Mouse (Mus musculus): ENCODE measurements at regions not wholly inside any gene's neighbourhood (a gene's known extent, or its start where the extent isn't known, plus 50 kb on each side); places are given as distances from the start of the nearest gene placed in this dataset.

GRCm38 (mm10) chr9:49964666-49965065, 165.9 kb upstream of the Ncam1 start:
- Histone ChIP-seq H3K4me3 (ENCODE audit: insufficient read depth in 1 of 2, low read depth in 1 of 2, low read length in 2 of 2, poor library complexity in 1 of 2, severe bottlenecking in 1 of 2) (no peak overlapping the region), H3K27ac (ENCODE audit: insufficient read depth, low read depth, low read length, poor library complexity, severe bottlenecking) (no peak overlapping the region)
- TF ChIP-seq MAFK (IDR thresholded peaks at IDR 0.05; ENCODE audit: insufficient read depth, low read depth, low read length) (no peak), CHD2 (IDR thresholded peaks at IDR 0.05; ENCODE audit: low read depth, low read length) (no peak), ZC3H11A (IDR thresholded peaks at IDR 0.05; ENCODE audit: borderline replicate concordance, low read depth, low read length) (no peak), HCFC1 (IDR thresholded peaks at IDR 0.05; ENCODE audit: borderline replicate concordance, insufficient read depth, low read length) (no peak), ZNF384 (IDR thresholded peaks at IDR 0.05; ENCODE audit: low read depth, low read length) (no peak)

GRCm38 (mm10) chr9:49962561-49963071, 163.9 kb upstream of the Ncam1 start:
- H3K27ac ChIP-seq (ENCODE audit: insufficient read depth, low read depth, low read length, poor library complexity, severe bottlenecking) = peak overlapping the region; percentile 35; the same call in 1 of the 2 replicates
- H3K4me1 ChIP-seq (ENCODE audit: control insufficient read depth in 2 of 2, insufficient read depth in 2 of 2, low read length in 2 of 2, poor library complexity in 1 of 2) = peaks cover 9 to 17% of the 10 kb centered on the region in 2 experiments; a peak in 3 of 4 replicates
- no peak overlapping the region for H3K4me3 ChIP-seq (ENCODE audit: insufficient read depth in 1 of 2, low read depth in 1 of 2, low read length in 2 of 2, poor library complexity in 1 of 2, severe bottlenecking in 1 of 2)
- H3K9me3 ChIP-seq (ENCODE audit: control insufficient read depth, insufficient read depth, low read depth, low read length) = no peaks in the 10 kb centered on the region
- in situ Hi-C loops (cut with MboI; ENCODE audit: low sequenced_read_pairs in 2 of 2, unreplicated experiment in 2 of 2) = no loop called here
- DNase-seq (ENCODE audit: low read depth, low spot score) = no peak
- H3K9ac ChIP-seq (ENCODE audit: insufficient read depth, low read depth, low read length, poor library complexity, severe bottlenecking) = no peak overlapping the region
- TF ChIP-seq ZC3H11A (IDR thresholded peaks at IDR 0.05; ENCODE audit: borderline replicate concordance, low read depth, low read length) = no peak
- no peak for TF ChIP-seq CHD2 (IDR thresholded peaks at IDR 0.05; ENCODE audit: low read depth, low read length)
- TF ChIP-seq MAFK (IDR thresholded peaks at IDR 0.05; ENCODE audit: insufficient read depth, low read depth, low read length) = no peak
- no peak for TF ChIP-seq ZNF384 (IDR thresholded peaks at IDR 0.05; ENCODE audit: low read depth, low read length)
- no peak for TF ChIP-seq HCFC1 (IDR thresholded peaks at IDR 0.05; ENCODE audit: borderline replicate concordance, insufficient read depth, low read length)
- no peaks in the 10 kb centered on the region for H3K36me3 ChIP-seq (ENCODE audit: control insufficient read depth, insufficient read depth, low read length, poor library complexity, severe bottlenecking)

More at GRCm38 (mm10) chr9:49964666-49965065, 165.9 kb upstream of the Ncam1 start:
- DNase-seq (ENCODE audit: low read depth, low spot score) = no peak
- Histone ChIP-seq H3K9ac (ENCODE audit: insufficient read depth, low read depth, low read length, poor library complexity, severe bottlenecking) (no peak overlapping the region), H3K4me1 (ENCODE audit: control insufficient read depth in 2 of 2, insufficient read depth in 2 of 2, low read length in 2 of 2, poor library complexity in 1 of 2) (peaks cover 9 to 17% of the 10 kb centered on the region in 2 experiments; a peak in 3 of 4 replicates), H3K9me3 (ENCODE audit: control insufficient read depth, insufficient read depth, low read depth, low read length) (no peaks in the 10 kb centered on the region), H3K36me3 (ENCODE audit: control insufficient read depth, insufficient read depth, low read length, poor library complexity, severe bottlenecking) (no peaks in the 10 kb centered on the region)
- in situ Hi-C loops (cut with MboI; ENCODE audit: low sequenced_read_pairs in 2 of 2, unreplicated experiment in 2 of 2) = no loop called here

DNA sequence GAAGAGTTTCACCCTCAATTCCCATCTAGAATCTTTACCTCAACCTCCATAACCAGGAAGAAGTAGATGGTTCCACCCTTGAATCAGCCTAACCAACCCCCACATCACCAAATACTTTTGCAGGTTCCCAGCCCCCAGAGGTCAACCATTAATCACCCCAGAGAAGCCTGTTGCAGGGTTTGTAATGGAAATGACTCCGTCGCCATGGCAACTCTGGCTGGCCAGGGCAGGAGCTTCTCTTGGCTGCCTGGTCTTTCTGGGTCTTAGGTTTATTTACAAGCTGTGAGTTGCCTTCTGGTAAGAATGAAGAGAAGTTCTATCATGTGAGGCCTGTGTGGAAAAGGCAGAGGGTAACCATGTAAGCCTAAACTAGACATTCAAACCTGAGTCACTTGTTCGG, 163.2 kb upstream of the Ncam1 start:
- Histone ChIP-seq H3K4me1 (ENCODE audit: control insufficient read depth in 2 of 2, insufficient read depth in 2 of 2, low read length in 2 of 2, poor library complexity in 1 of 2) (peaks cover 9 to 17% of the 10 kb centered on the region in 2 experiments; a peak in 3 of 4 replicates), H3K36me3 (ENCODE audit: control insufficient read depth, insufficient read depth, low read length, poor library complexity, severe bottlenecking) (no peaks in the 10 kb centered on the region), H3K9ac (ENCODE audit: insufficient read depth, low read depth, low read length, poor library complexity, severe bottlenecking) (no peak overlapping the region), H3K27ac (ENCODE audit: insufficient read depth, low read depth, low read length, poor library complexity, severe bottlenecking) (no peak overlapping the region), H3K9me3 (ENCODE audit: control insufficient read depth, insufficient read depth, low read depth, low read length) (no peaks in the 10 kb centered on the region), H3K4me3 (ENCODE audit: insufficient read depth in 1 of 2, low read depth in 1 of 2, low read length in 2 of 2, poor library complexity in 1 of 2, severe bottlenecking in 1 of 2) (no peak overlapping the region)
- in situ Hi-C loops (cut with MboI; ENCODE audit: low sequenced_read_pairs in 2 of 2, unreplicated experiment in 2 of 2) = no loop called here
- TF ChIP-seq ZC3H11A (IDR thresholded peaks at IDR 0.05; ENCODE audit: borderline replicate concordance, low read depth, low read length) = no peak
- TF ChIP-seq HCFC1 (IDR thresholded peaks at IDR 0.05; ENCODE audit: borderline replicate concordance, insufficient read depth, low read length) = no peak
- TF ChIP-seq CHD2 (IDR thresholded peaks at IDR 0.05; ENCODE audit: low read depth, low read length) = no peak
- no peak for TF ChIP-seq MAFK (IDR thresholded peaks at IDR 0.05; ENCODE audit: insufficient read depth, low read depth, low read length)
- TF ChIP-seq ZNF384 (IDR thresholded peaks at IDR 0.05; ENCODE audit: low read depth, low read length) = no peak
- peak; percentile 75 for DNase-seq (ENCODE audit: low read depth, low spot score)

DNA sequence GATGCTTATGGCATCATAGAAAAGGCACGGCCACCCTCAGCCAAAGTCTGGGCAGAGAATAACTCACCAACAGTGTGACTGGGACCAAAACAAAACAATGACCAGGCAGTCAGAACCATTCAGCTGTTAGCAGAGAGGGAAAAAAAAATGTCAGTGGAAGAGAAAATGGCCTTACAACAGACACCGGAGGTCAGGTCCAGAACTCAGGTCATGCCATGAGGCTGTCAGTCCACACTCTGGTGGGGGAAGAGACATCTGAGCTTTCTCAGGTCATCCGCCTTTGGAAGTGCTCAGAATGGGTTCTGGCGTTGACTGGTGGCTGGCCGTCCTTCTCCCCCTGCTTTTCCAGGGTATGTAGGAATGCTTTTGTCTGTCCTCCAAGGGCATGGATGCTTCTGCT, 162.6 kb upstream of the Ncam1 start:
- H3K9ac ChIP-seq (ENCODE audit: insufficient read depth, low read depth, low read length, poor library complexity, severe bottlenecking) = no peak overlapping the region
- no peaks in the 10 kb centered on the region for H3K9me3 ChIP-seq (ENCODE audit: control insufficient read depth, insufficient read depth, low read depth, low read length)
- in situ Hi-C loops (cut with MboI; ENCODE audit: low sequenced_read_pairs in 2 of 2, unreplicated experiment in 2 of 2) = no loop called here
- no peak for DNase-seq (ENCODE audit: low read depth, low spot score)
- H3K27ac ChIP-seq (ENCODE audit: insufficient read depth, low read depth, low read length, poor library complexity, severe bottlenecking) = no peak overlapping the region
- no peak for TF ChIP-seq MAFK (IDR thresholded peaks at IDR 0.05; ENCODE audit: insufficient read depth, low read depth, low read length)
- no peak for TF ChIP-seq HCFC1 (IDR thresholded peaks at IDR 0.05; ENCODE audit: borderline replicate concordance, insufficient read depth, low read length)
- TF ChIP-seq ZNF384 (IDR thresholded peaks at IDR 0.05; ENCODE audit: low read depth, low read length) = no peak
- TF ChIP-seq CHD2 (IDR thresholded peaks at IDR 0.05; ENCODE audit: low read depth, low read length) = no peak
- TF ChIP-seq ZC3H11A (IDR thresholded peaks at IDR 0.05; ENCODE audit: borderline replicate concordance, low read depth, low read length) = no peak
- no peak overlapping the region; a peak in 1 of 4 replicates for H3K4me3 ChIP-seq (ENCODE audit: insufficient read depth in 1 of 2, low read depth in 1 of 2, low read length in 2 of 2, poor library complexity in 1 of 2, severe bottlenecking in 1 of 2)
- peaks cover 9 to 17% of the 10 kb centered on the region in 2 experiments; a peak in 3 of 4 replicates for H3K4me1 ChIP-seq (ENCODE audit: control insufficient read depth in 2 of 2, insufficient read depth in 2 of 2, low read length in 2 of 2, poor library complexity in 1 of 2)
- H3K36me3 ChIP-seq (ENCODE audit: control insufficient read depth, insufficient read depth, low read length, poor library complexity, severe bottlenecking) = no peaks in the 10 kb centered on the region
